Mouse (Mus musculus) stomach, postnatal 0 days (tissue): ENCODE data around the gene Gm17631. TPM values are rescaled to one million over a fixed set of nuclear protein-coding genes. Genes with fewer than 3 reads are reported as not detected.
"Not testable (repeated sequence)": the region's sequence is repeated elsewhere in the genome, so short reads cannot be mapped to it uniquely, and the experiment has no call there.

Experiments used
- ATAC-seq: fragments of 200-750 bp; cut with Nextera tagmentation; 2 replicates; pipeline ENCODE4 v1.8.0; 2017; ENCODE audit not compliant: low FRiP score, low TSS enrichment
- DNase-seq: peaks from one replicate; pipeline ENCODE4 v3.0.0-alpha.2; 2016; ENCODE audit warnings: low spot score
- H3K27ac ChIP-seq: fragments of 300-500 bp; sonication (generic); replicated peaks from 2 replicates; pipeline ENCODE4 v1.5.1; 2014; ENCODE audit warnings: mild to moderate bottlenecking, control low read depth
- H3K27me3 ChIP-seq: fragments of 300-500 bp; sonication (generic); 2 replicates; pipeline ENCODE4 v1.6.1; 2014; ENCODE audit warnings: low read length; ENCODE audit not compliant: control insufficient read depth, insufficient read depth
- H3K36me3 ChIP-seq: fragments of 300-500 bp; sonication (generic); 2 replicates; pipeline ENCODE4 v1.6.1; 2014; ENCODE audit warnings: low read length, mixed read lengths; ENCODE audit not compliant: control insufficient read depth, insufficient read depth
- H3K4me1 ChIP-seq: fragments of 300-500 bp; sonication (generic); replicated peaks from 2 replicates; pipeline ENCODE4 v1.6.1; 2014; ENCODE audit warnings: antibody characterized with exemption; ENCODE audit not compliant: control insufficient read depth, insufficient read depth
- H3K4me2 ChIP-seq: fragments of 300-500 bp; sonication (generic); replicated peaks from 2 replicates; pipeline ENCODE4 v1.6.1; 2014; ENCODE audit warnings: low read depth, mild to moderate bottlenecking, control low read depth, moderate library complexity
- H3K4me3 ChIP-seq: fragments of 300-500 bp; sonication (generic); 2 replicates; pipeline ENCODE4 v1.5.1; 2014; ENCODE audit warnings: low read depth, low read length, control low read depth
- H3K9ac ChIP-seq: fragments of 300-500 bp; sonication (generic); 2 replicates; pipeline ENCODE4 v1.6.1; 2014; ENCODE audit warnings: mild to moderate bottlenecking, low read length, control low read depth, mixed read lengths
- H3K9me3 ChIP-seq: fragments of 300-500 bp; sonication (generic); 2 replicates; pipeline ENCODE4 v1.6.1; 2016; ENCODE audit warnings: low read length; ENCODE audit not compliant: control insufficient read depth
- CTCF ChIP-seq: IDR thresholded peaks from 2 replicates; pipeline ENCODE4 v1.5.1; 2016; ENCODE audit warnings: antibody characterized with exemption, low read depth, mild to moderate bottlenecking, moderate library complexity
- EP300 ChIP-seq: optimal IDR thresholded peaks from 2 replicates; pipeline ENCODE3; 2016; ENCODE audit warnings: antibody characterized with exemption
- WGBS: fragments of 180-500 bp; shearing (Covaris S2); extraction: QIAGEN DNeasy Blood & Tissue Kit; methylation state at CpG from one replicate; pipeline ENCODE4 v1.1.7; 2014; 5-methylcytosine and 5-hydroxymethylcytosine counted together
- polyA plus RNA-seq: library from polyadenylated mRNA; unstranded; fragments of >200 nt; fragmentation: Nextera tagmentation; extraction: Ambion mirVana; gene quantifications from 2 replicates; pipeline ENCODE4 v1.2.1, GENCODE M21; 2015

Gm17631 gene
- polyA plus RNA-seq = not detected in 2 replicates

DNA sequence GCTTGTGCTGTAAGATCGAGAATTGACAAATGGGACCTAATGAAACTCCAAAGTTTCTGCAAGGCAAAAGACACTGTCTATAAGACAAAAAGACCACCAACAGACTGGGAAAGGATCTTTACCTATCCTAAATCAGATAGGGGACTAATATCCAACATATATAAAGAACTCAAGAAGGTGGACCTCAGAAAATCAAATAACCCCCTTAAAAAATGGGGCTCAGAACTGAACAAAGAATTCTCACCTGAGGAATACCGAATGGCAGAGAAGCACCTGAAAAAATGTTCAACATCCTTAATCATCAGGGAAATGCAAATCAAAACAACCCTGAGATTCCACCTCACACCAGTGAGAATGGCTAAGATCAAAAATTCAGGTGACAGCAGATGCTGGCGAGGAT is at the start of gene Gm17631:
Gene Gm17631, plus strand, starts transcription at position 301 of the 400 bp plus-strand sequence.
- not testable (repeated sequence) for H3K9me3 ChIP-seq, H3K27ac ChIP-seq, H3K9ac ChIP-seq, DNase-seq, H3K27me3 ChIP-seq, H3K36me3 ChIP-seq, ATAC-seq, H3K4me3 ChIP-seq, H3K4me2 ChIP-seq, H3K4me1 ChIP-seq
- WGBS = no CpG with 5 or more reads among the region's 3 CpGs

GRCm38 (mm10) chr6:129817731-129818130 is 44.7 kb upstream of the Gm17631 start:
- Histone ChIP-seq H3K4me3 (no peak overlapping the region), H3K36me3 (no peaks in the 10 kb centered on the region), H3K27ac (no peak overlapping the region), H3K9ac (no peak overlapping the region), H3K9me3 (no peaks in the 10 kb centered on the region), H3K27me3 (no peaks in the 10 kb centered on the region), H3K4me1 (no peaks in the 10 kb centered on the region), H3K4me2 (no peak overlapping the region)
- no peak for ATAC-seq
- WGBS = 59% methylated on average over 3 of the region's 3 CpGs
- DNase-seq = no peak
- TF ChIP-seq CTCF (no peak), EP300 (no peak)

GRCm38 (mm10) chr6:129824004-129824403 is 38.4 kb upstream of the Gm17631 start:
- WGBS = 88% methylated on average over 1 of the region's 1 CpGs

DNA sequence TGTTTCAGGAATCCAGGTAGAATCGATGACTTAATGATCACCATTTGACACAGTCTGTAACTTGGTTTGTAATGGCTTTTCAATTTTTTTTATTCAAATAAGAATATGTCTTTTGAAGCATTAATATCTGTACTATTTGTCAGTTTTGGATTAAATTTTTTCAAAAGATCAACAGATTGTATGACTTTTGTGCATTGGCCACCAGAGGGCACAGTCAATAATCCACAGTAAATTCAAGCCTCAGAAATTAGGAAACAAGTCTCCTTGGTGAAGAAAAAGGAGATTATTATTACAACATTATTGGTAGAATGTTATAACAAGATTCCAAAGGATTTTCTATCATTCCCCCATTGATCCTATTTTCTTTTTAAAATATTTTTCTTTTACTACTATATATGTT is 36.9 kb upstream of the Gm17631 start:
- Histone ChIP-seq H3K27me3 (no peaks in the 10 kb centered on the region), H3K4me1 (no peaks in the 10 kb centered on the region), H3K4me2 (no peak overlapping the region), H3K9ac (no peak overlapping the region), H3K9me3 (no peaks in the 10 kb centered on the region), H3K27ac (no peak overlapping the region), H3K4me3 (no peak overlapping the region), H3K36me3 (no peaks in the 10 kb centered on the region)
- DNase-seq (no peak), ATAC-seq (no peak)
- WGBS = 71% methylated on average over 1 of the region's 1 CpGs
- TF ChIP-seq EP300 = no peak
- TF ChIP-seq CTCF = peak; percentile 12; the same call in 1 of the 2 replicates

More at GRCm38 (mm10) chr6:129824004-129824403, 38.4 kb upstream of the Gm17631 start:
- H3K9ac ChIP-seq = no peak overlapping the region
- no peaks in the 10 kb centered on the region for H3K4me1 ChIP-seq
- no peak for DNase-seq
- TF ChIP-seq EP300 (no peak), CTCF (no peak)
- H3K4me2 ChIP-seq = no peak overlapping the region
- H3K36me3 ChIP-seq = no peaks in the 10 kb centered on the region
- no peak for ATAC-seq
- no peaks in the 10 kb centered on the region for H3K9me3 ChIP-seq
- no peak overlapping the region for H3K4me3 ChIP-seq
- H3K27me3 ChIP-seq = no peaks in the 10 kb centered on the region
- no peak overlapping the region for H3K27ac ChIP-seq

DNA sequence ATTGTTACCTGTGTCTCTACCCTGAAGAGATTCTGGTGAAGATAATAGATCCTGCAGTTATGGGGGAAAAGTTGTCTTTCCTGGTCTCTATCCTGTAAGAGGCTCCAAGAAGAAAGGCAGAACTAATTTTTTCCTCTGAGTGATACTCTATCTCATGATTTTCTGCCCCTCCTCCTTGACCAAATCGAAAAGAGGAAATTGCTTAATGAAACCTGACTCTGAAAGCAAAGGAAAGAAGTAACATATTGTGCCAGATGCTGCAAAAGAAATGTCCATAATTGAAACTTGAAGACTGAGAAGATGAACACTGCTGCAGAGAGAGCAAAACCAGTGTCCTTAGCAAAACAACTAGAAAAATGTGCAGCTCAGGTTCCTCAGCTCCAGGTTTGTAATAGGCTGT is 14.1 kb downstream of the Gm17631 start, which contains the start of gene Klra17:
Gene Klra17, minus strand, starts transcription at position 124 of the 400 bp plus-strand sequence.
- DNase-seq (no peak), ATAC-seq (no peak)
- H3K27ac ChIP-seq = no peak within 1 kb of the TSS
- no peaks in the 10 kb centered on the region for H3K9me3 ChIP-seq
- no peaks in the 10 kb centered on the region for H3K27me3 ChIP-seq
- no peak within 1 kb of the TSS for H3K4me3 ChIP-seq
- H3K4me2 ChIP-seq = no peak within 1 kb of the TSS
- no peaks in the 10 kb centered on the region for H3K36me3 ChIP-seq
- WGBS = 34% methylated on average over 1 of the region's 1 CpGs
- H3K4me1 ChIP-seq = no peaks in the 10 kb centered on the region
- H3K9ac ChIP-seq = no peak within 1 kb of the TSS
- TF ChIP-seq EP300 = no peak
- no peak for TF ChIP-seq CTCF

DNA sequence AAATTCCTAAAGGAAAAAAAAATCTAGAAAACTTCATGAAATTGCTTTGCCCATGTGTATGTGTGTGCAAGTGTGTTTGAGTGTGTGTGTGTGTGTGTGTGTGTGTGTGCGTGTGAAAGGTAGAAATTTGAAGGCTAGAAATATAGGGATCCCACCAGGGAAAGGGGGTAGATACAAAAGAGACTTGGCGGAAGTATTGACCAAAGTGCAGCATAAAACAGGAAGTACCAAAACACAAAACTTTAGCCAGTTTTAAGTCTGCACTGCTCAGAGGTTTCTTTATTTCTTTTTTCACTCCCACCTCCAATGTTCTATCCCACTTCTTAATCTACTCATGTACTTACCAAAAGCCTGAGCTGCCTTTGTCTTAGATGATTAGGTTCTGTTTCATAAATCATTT is 20.1 kb downstream of the Gm17631 start:
- no peak overlapping the region for H3K27ac ChIP-seq
- H3K4me3 ChIP-seq = no peak overlapping the region
- no peaks in the 10 kb centered on the region for H3K9me3 ChIP-seq
- TF ChIP-seq CTCF = no peak
- no peak for TF ChIP-seq EP300
- WGBS = 86% methylated on average over 2 of the region's 2 CpGs
- DNase-seq = no peak
- no peaks in the 10 kb centered on the region for H3K36me3 ChIP-seq
- no peaks in the 10 kb centered on the region for H3K4me1 ChIP-seq
- no peak for ATAC-seq
- H3K27me3 ChIP-seq = no peaks in the 10 kb centered on the region
- no peak overlapping the region for H3K9ac ChIP-seq
- no peak overlapping the region for H3K4me2 ChIP-seq

Other genes with a start within 250 kb of the Gm17631 start
- gene Klrk1, start 238.8 kb upstream of the Gm17631 start, polyA plus RNA-seq = 0.15 and 0.21 TPM in 2 replicates
- gene Klrc3, start 219.3 kb upstream of the Gm17631 start, polyA plus RNA-seq = not detected in 2 replicates
- not detected in 2 replicates for gene Klrc2, start 202.0 kb upstream of the Gm17631 start, polyA plus RNA-seq
- gene Klrc1, start 183.7 kb upstream of the Gm17631 start, polyA plus RNA-seq = 0.08 and 0.19 TPM in 2 replicates
- gene Klri1, start 145.5 kb upstream of the Gm17631 start, polyA plus RNA-seq = not detected in 2 replicates
- gene Klri2, start 122.2 kb upstream of the Gm17631 start, polyA plus RNA-seq = not detected in 2 replicates
- not detected in 2 replicates for gene Gm156, start 78.4 kb upstream of the Gm17631 start, polyA plus RNA-seq
- not detected in 2 replicates for gene Klra17, start 14.0 kb downstream of the Gm17631 start, polyA plus RNA-seq
- gene Klra5, start 55.0 kb downstream of the Gm17631 start, polyA plus RNA-seq = 0.12 TPM in 1 of 2 replicates, not detected in the other
- not detected in 2 replicates for gene Klra6, start 164.3 kb downstream of the Gm17631 start, polyA plus RNA-seq
- not detected in 2 replicates for gene Klra4, start 204.6 kb downstream of the Gm17631 start, polyA plus RNA-seq